Mouse (Mus musculus): ENCODE results near the gene Pck1. TPM values are rescaled to one million over a fixed set of nuclear protein-coding genes. Genes with fewer than 3 reads are reported as not detected.
A peak's percentile ranks its signal among the peaks of the same experiment; 100 is the strongest.
"Not testable (repeated sequence)": the region's sequence is repeated elsewhere in the genome, so short reads cannot be mapped to it uniquely, and the experiment has no call there.

Gene Pck1
- polyA plus RNA-seq (2012; ENCODE audit: insufficient read depth, insufficient read length, low replicate concordance, missing spikeins), result not detected in 2 replicates

- Histone ChIP-seq H3K4me3 (ENCODE audit: insufficient read depth, low read depth, low read length) (no peak within 1 kb of the TSS), H3K27ac (ENCODE audit: insufficient read depth, low read depth, low read length) (no peak within 1 kb of the TSS), H3K4me1 (ENCODE audit: control insufficient read depth, insufficient read depth, low read length) (no peaks in the 10 kb centered on the region)
- 86% methylated on average over 13 of the region's 13 CpGs for WGBS
- no peak for TF ChIP-seq POLR2A (IDR thresholded peaks at IDR 0.05; ENCODE audit: insufficient read depth, low read depth, low read length)
- TF ChIP-seq CTCF (IDR thresholded peaks at IDR 0.05; ENCODE audit: insufficient read depth, low read depth, low read length), result no peak
Measured at GRCm38 (mm10) chr2:173152436-173153151, at the start of gene Pck1. TSS of gene Pck1 (plus strand) at chr2:173153048.

- TF ChIP-seq POLR2A (IDR thresholded peaks at IDR 0.05; ENCODE audit: insufficient read depth, low read depth, low read length) (no peak), CTCF (IDR thresholded peaks at IDR 0.05; ENCODE audit: insufficient read depth, low read depth, low read length) (no peak)
- Histone ChIP-seq H3K4me3 (ENCODE audit: insufficient read depth, low read depth, low read length) (no peak overlapping the region), H3K27ac (ENCODE audit: insufficient read depth, low read depth, low read length) (no peak overlapping the region), H3K4me1 (ENCODE audit: control insufficient read depth, insufficient read depth, low read length) (no peaks in the 10 kb centered on the region)
- WGBS, result 93% methylated on average over 9 of the region's 9 CpGs
Measured at GRCm38 (mm10) chr2:173106409-173106808, 46.4 kb upstream of the Pck1 start.

GRCm38 (mm10) chr2:173106889-173107785, 45.7 kb upstream of the Pck1 start:
- H3K4me3 ChIP-seq (ENCODE audit: insufficient read depth, low read depth, low read length), result no peak overlapping the region
- 17% methylated on average over 14 of the region's 14 CpGs for WGBS
- no peaks in the 10 kb centered on the region for H3K4me1 ChIP-seq (ENCODE audit: control insufficient read depth, insufficient read depth, low read length)
- TF ChIP-seq POLR2A (IDR thresholded peaks at IDR 0.05; ENCODE audit: insufficient read depth, low read depth, low read length) (no peak), CTCF (IDR thresholded peaks at IDR 0.05; ENCODE audit: insufficient read depth, low read depth, low read length) (0 out of 2 replicates have a peak, but pooled peaks have one; percentile 9)
- H3K27ac ChIP-seq (ENCODE audit: insufficient read depth, low read depth, low read length), result no peak overlapping the region

GRCm38 (mm10) chr2:173108509-173109190, 44.2 kb upstream of the Pck1 start:
- TF ChIP-seq CTCF (IDR thresholded peaks at IDR 0.05; ENCODE audit: insufficient read depth, low read depth, low read length) (no peak), POLR2A (IDR thresholded peaks at IDR 0.05; ENCODE audit: insufficient read depth, low read depth, low read length) (no peak)
- Histone ChIP-seq H3K27ac (ENCODE audit: insufficient read depth, low read depth, low read length) (no peak overlapping the region), H3K4me3 (ENCODE audit: insufficient read depth, low read depth, low read length) (no peak overlapping the region), H3K4me1 (ENCODE audit: control insufficient read depth, insufficient read depth, low read length) (no peaks in the 10 kb centered on the region)
- WGBS, result 91% methylated on average over 6 of the region's 6 CpGs

GRCm38 (mm10) chr2:173109510-173109909, 43.3 kb upstream of the Pck1 start:
- H3K27ac ChIP-seq (ENCODE audit: insufficient read depth, low read depth, low read length), result no peak overlapping the region
- no peak for TF ChIP-seq CTCF (IDR thresholded peaks at IDR 0.05; ENCODE audit: insufficient read depth, low read depth, low read length)
- TF ChIP-seq POLR2A (IDR thresholded peaks at IDR 0.05; ENCODE audit: insufficient read depth, low read depth, low read length), result no peak
- no peaks in the 10 kb centered on the region for H3K4me1 ChIP-seq (ENCODE audit: control insufficient read depth, insufficient read depth, low read length)
- no peak overlapping the region for H3K4me3 ChIP-seq (ENCODE audit: insufficient read depth, low read depth, low read length)
- WGBS, result 95% methylated on average over 7 of the region's 7 CpGs

DNA sequence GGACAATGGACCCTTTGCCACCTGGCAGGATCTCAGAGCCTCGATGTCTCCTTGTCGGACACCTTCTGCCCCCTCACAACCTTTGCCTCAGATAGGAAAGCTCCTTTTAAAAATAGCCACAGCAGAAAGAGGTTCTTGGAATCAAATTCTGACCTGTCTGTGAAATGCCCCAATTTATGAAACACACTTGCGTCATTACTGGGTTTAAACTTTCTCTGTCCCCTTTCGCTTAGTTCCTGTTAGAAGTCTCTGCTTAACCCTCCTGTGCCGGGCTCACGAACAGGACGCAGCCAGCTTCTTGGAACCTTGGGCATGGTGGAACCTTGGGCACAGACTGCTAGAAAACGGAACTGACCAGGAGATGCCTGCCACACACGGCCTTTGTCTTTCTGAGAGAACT, 42.3 kb upstream of the Pck1 start:
- WGBS, result 89% methylated on average over 9 of the region's 9 CpGs
- no peaks in the 10 kb centered on the region for H3K4me1 ChIP-seq (ENCODE audit: control insufficient read depth, insufficient read depth, low read length)
- no peak for TF ChIP-seq CTCF (IDR thresholded peaks at IDR 0.05; ENCODE audit: insufficient read depth, low read depth, low read length)

DNA sequence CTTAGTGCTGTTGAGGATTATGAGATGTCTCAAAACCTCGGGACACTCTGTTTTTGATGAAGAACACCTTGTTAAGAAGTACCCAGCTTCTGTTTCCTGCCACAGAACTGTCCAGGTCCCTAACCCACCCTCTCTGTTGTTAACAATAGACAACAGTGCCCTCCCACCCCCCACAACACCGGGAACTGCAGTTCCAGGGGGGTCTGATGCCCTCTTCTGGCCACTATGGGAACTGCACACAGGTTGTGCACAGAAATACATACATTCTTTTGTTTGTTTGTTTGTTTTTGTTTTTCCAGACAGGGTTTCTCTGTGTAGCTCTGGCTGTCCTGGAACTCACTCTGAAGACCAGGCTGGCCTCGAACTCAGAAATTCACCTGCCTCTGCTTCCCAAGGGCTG, 39.1 kb upstream of the Pck1 start:
- not testable (repeated sequence) for H3K27ac ChIP-seq (ENCODE audit: insufficient read depth, low read depth, low read length); H3K4me1 ChIP-seq (ENCODE audit: control insufficient read depth, insufficient read depth, low read length); H3K4me3 ChIP-seq (ENCODE audit: insufficient read depth, low read depth, low read length)
- 59% methylated on average over 3 of the region's 3 CpGs for WGBS

More for the DNA sequence above, 42.3 kb upstream of the Pck1 start:
- Histone ChIP-seq H3K4me3 (ENCODE audit: insufficient read depth, low read depth, low read length) (no peak overlapping the region), H3K27ac (ENCODE audit: insufficient read depth, low read depth, low read length) (no peak overlapping the region)

GRCm38 (mm10) chr2:173119023-173119944, 33.6 kb upstream of the Pck1 start, which contains the start of gene Ctcfl:
TSS of gene Ctcfl (minus strand) at chr2:173119525.
- H3K4me1 ChIP-seq (ENCODE audit: control insufficient read depth, insufficient read depth, low read length), result no peaks in the 10 kb centered on the region
- no peak within 1 kb of the TSS for H3K27ac ChIP-seq (ENCODE audit: insufficient read depth, low read depth, low read length)
- WGBS, result 90% methylated on average over 35 of the region's 35 CpGs
- TF ChIP-seq POLR2A (IDR thresholded peaks at IDR 0.05; ENCODE audit: insufficient read depth, low read depth, low read length) (no peak), CTCF (IDR thresholded peaks at IDR 0.05; ENCODE audit: insufficient read depth, low read depth, low read length) (no peak)
- no peak within 1 kb of the TSS for H3K4me3 ChIP-seq (ENCODE audit: insufficient read depth, low read depth, low read length)

- not testable (repeated sequence) for H3K4me3 ChIP-seq (ENCODE audit: insufficient read depth, low read depth, low read length); H3K4me1 ChIP-seq (ENCODE audit: control insufficient read depth, insufficient read depth, low read length); H3K27ac ChIP-seq (ENCODE audit: insufficient read depth, low read depth, low read length)
- WGBS, result 71% methylated on average over 4 of the region's 4 CpGs
Measured at GRCm38 (mm10) chr2:173120117-173120516, 32.7 kb upstream of the Pck1 start.
